Mouse (Mus musculus): Measurements from ENCODE around the gene Rab8b. TPM values are rescaled to one million over a fixed set of nuclear protein-coding genes. Genes with fewer than 3 reads are reported as not detected.
A peak's percentile ranks its signal among the peaks of the same experiment; 100 is the strongest.

Gene Rab8b
- polyA plus RNA-seq, 1 experiment from 2014 or later = 26.9 TPM

DNA sequence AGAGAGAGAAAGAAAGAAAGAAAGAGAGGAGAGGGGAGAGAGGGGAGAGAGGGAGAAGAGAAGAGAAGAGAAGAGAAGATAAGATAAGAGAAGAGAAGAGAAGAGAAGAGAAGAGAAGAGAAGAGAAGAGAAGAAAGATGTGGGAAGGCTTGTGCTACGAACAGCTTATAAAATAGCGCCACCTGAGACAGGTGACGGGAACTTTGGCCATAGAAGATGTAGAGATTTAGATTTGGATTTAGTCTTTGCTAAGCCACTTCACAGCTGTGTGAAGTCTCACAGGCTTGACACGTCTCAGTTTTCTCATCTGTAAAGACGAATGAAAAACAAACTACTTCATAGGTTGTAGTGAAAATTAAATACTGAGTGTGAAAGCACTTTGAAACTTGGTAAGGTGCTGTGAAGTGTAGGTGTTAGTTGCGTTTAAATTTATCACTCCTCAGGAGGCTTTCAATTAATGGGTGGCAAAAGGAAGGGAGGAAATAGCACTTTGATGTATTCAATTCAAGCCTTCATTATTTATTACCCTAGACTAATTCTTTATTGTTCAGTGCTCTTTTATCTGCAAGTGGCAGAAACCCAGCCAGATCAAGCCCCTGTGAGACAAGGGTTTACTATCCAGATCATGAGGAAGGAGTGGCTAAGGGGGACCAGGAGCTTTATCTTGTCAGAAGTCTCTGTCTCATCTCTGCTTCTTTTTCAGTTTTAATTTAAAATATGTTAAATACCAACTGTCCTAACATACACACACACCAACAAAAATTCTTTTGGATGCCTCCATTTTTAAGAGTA, 1.2 kb upstream of the Rab8b start:
- no peak overlapping the region for H3K27ac ChIP-seq (ENCODE audit: low read depth, low read length)
- 2% methylated on average over 6 of the region's 6 CpGs for WGBS
- peak overlapping the region; percentile 6; the same call in 1 of the 2 replicates for H3K4me2 ChIP-seq (ENCODE audit: low read depth)
- peaks cover 8% of the 10 kb centered on the region; the same call in 1 of the 2 replicates for H3K4me1 ChIP-seq (ENCODE audit: control insufficient read depth, insufficient read depth, low read length)
- ATAC-seq (ENCODE audit: insufficient read depth, low FRiP score, low TSS enrichment) (no peak), DNase-seq (ENCODE audit: low spot score) (peak; percentile 33)
- H3K36me3 ChIP-seq (ENCODE audit: control insufficient read depth, insufficient read depth, low read length) = no peaks in the 10 kb centered on the region
- H3K9ac ChIP-seq (ENCODE audit: low read length) = no peak overlapping the region
- H3K27me3 ChIP-seq (ENCODE audit: control insufficient read depth, insufficient read depth, low read length) = no peaks in the 10 kb centered on the region
- no peaks in the 10 kb centered on the region for H3K9me3 ChIP-seq (ENCODE audit: control insufficient read depth, low read length)
- no peak overlapping the region for H3K4me3 ChIP-seq (ENCODE audit: low read depth, low read length)

DNA sequence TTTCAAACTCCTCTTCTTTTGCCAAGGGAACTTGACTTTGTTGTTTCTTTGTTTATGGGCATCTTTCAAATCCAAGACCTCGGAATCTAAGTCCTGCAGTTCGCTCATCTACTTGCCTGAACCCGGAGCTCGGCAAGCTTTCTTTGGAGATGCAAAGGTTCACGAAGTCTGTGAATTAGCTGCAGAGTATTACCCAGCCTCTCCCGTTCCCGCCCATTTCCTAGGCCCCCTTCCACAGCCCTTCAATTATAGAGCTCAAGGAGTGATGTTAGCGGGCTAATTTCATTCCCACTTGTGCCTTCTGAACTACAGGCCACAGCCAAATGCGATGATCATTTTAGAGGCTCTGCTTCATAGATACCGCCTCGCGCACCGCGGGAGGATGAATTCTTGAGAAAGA, 494 bp upstream of the Rab8b start:
- WGBS = 0% methylated on average over 14 of the region's 14 CpGs
- Histone ChIP-seq H3K36me3 (ENCODE audit: control insufficient read depth, insufficient read depth, low read length) (no peaks in the 10 kb centered on the region), H3K4me3 (ENCODE audit: low read depth, low read length) (peak overlapping the region; percentile 82), H3K27ac (ENCODE audit: low read depth, low read length) (no peak overlapping the region; the same call in 1 of the 2 replicates), H3K4me2 (ENCODE audit: low read depth) (peak overlapping the region; percentile 80), H3K9me3 (ENCODE audit: control insufficient read depth, low read length) (no peaks in the 10 kb centered on the region), H3K9ac (ENCODE audit: low read length) (peak overlapping the region; percentile 8), H3K27me3 (ENCODE audit: control insufficient read depth, insufficient read depth, low read length) (no peaks in the 10 kb centered on the region), H3K4me1 (ENCODE audit: control insufficient read depth, insufficient read depth, low read length) (peaks cover 8% of the 10 kb centered on the region; the same call in 1 of the 2 replicates)
- DNase-seq (ENCODE audit: low spot score) = no peak
- ATAC-seq (ENCODE audit: insufficient read depth, low FRiP score, low TSS enrichment) = 0 out of 2 replicates have a peak, but pooled peaks have one; percentile 36

DNA sequence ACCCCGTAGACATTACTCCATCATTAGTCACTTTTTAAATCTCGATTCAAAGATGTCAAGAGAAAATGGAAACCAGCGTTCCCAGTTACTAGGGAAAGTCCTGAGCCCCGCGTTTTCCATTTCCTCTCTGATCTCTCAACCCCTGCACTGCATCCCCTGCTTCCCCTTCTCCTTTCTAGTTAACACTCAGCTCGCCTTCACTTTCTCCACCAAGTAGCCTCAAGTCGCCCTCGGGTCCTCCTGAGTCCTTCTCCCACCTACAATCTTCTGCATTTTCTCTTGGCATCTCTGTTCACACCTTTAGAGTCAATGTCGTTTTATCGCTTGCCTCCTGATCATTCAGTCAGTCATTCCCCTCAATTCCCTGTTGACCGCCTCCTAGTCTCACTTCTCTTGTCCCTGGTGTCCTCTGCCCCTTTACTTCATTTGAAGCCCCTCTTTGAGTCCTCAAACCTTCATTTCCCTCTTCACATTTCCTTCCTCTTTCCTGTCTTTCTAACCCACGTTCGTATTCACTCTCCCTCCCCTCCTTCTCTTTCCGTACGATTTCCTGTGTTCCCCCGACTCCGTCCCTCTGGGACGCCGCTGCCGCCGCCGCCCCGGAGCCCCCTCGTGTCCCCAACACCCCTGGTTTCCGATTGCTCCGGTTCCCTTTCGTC, 686 bp downstream of the Rab8b start:
- no peaks in the 10 kb centered on the region for H3K36me3 ChIP-seq (ENCODE audit: control insufficient read depth, insufficient read depth, low read length)
- peak; percentile 27; the same call in 1 of the 2 replicates for ATAC-seq (ENCODE audit: insufficient read depth, low FRiP score, low TSS enrichment)

DNA sequence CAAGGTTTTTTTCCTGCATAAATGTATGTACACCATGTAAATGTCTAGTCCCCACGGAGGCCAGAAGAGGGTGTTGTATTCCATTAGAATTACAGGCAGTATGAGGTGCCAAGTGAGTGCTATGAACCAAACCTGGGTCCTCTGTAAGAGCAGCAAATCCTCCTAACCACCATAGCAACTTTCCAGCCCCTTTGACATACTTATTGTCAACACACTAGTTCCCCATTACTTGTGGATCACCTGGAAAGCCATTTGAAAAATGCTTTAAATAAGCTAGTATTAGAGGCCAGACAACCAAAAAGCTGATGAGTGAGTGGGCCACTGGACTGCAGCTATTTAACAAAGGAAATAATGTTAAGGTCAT, 1.6 kb downstream of the Rab8b start:
- no peaks in the 10 kb centered on the region for H3K36me3 ChIP-seq (ENCODE audit: control insufficient read depth, insufficient read depth, low read length)
- H3K4me3 ChIP-seq (ENCODE audit: low read depth, low read length) = no peak overlapping the region
- 50% methylated on average over 1 of the region's 1 CpGs for WGBS
- no peak for DNase-seq (ENCODE audit: low spot score)
- peaks cover 8% of the 10 kb centered on the region; the same call in 1 of the 2 replicates for H3K4me1 ChIP-seq (ENCODE audit: control insufficient read depth, insufficient read depth, low read length)
- no peak for ATAC-seq (ENCODE audit: insufficient read depth, low FRiP score, low TSS enrichment)
- H3K27me3 ChIP-seq (ENCODE audit: control insufficient read depth, insufficient read depth, low read length) = no peaks in the 10 kb centered on the region
- H3K27ac ChIP-seq (ENCODE audit: low read depth, low read length) = no peak overlapping the region
- H3K4me2 ChIP-seq (ENCODE audit: low read depth) = peak overlapping the region; percentile 80
- no peak overlapping the region for H3K9ac ChIP-seq (ENCODE audit: low read length)
- H3K9me3 ChIP-seq (ENCODE audit: control insufficient read depth, low read length) = no peaks in the 10 kb centered on the region

More for the DNA sequence above, 686 bp downstream of the Rab8b start:
- H3K9me3 ChIP-seq (ENCODE audit: control insufficient read depth, low read length) = no peaks in the 10 kb centered on the region
- H3K4me3 ChIP-seq (ENCODE audit: low read depth, low read length) = peak overlapping the region; percentile 82
- H3K9ac ChIP-seq (ENCODE audit: low read length) = peak overlapping the region; percentile 91
- H3K27me3 ChIP-seq (ENCODE audit: control insufficient read depth, insufficient read depth, low read length) = no peaks in the 10 kb centered on the region
- peaks cover 8% of the 10 kb centered on the region; the same call in 1 of the 2 replicates for H3K4me1 ChIP-seq (ENCODE audit: control insufficient read depth, insufficient read depth, low read length)
- peak overlapping the region; percentile 80 for H3K4me2 ChIP-seq (ENCODE audit: low read depth)
- 2% methylated on average over 27 of the region's 27 CpGs for WGBS
- DNase-seq (ENCODE audit: low spot score) = no peak
- peak overlapping the region; percentile 80 for H3K27ac ChIP-seq (ENCODE audit: low read depth, low read length)

DNA sequence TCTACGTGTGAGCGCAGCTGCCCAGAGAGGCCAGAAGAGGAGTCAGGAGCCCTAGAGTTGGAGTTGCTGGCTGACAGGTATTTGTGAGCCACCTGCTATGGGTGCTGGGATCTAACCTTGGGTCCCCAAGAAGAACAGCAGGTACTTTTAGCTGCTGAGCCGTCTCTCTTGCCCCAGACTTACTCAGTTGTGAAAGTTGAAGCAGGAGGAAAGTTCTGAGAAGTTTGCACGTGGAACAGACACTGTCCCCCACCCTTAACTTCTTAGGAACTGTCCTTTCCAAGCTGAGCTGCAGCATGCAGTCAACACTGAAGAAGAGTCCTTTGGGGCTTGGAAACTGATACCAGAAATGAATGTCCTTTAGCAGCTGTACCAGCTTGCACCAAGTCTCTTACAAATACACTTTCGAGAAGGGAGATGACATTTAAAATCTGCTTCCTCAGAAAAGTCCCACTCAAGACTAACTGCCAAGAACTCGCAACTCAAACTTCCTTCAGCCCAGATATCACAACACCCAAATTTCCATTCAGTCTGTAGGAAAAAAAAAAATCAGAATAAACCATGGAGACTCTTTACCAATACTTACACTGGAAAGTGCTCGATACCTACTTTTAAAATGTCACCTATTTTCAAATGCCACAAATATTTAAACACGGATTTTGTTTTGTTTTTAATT, 2.1 kb downstream of the Rab8b start:
- Histone ChIP-seq H3K27ac (ENCODE audit: low read depth, low read length) (no peak overlapping the region), H3K9me3 (ENCODE audit: control insufficient read depth, low read length) (no peaks in the 10 kb centered on the region), H3K36me3 (ENCODE audit: control insufficient read depth, insufficient read depth, low read length) (no peaks in the 10 kb centered on the region), H3K9ac (ENCODE audit: low read length) (no peak overlapping the region), H3K4me3 (ENCODE audit: low read depth, low read length) (no peak overlapping the region), H3K27me3 (ENCODE audit: control insufficient read depth, insufficient read depth, low read length) (no peaks in the 10 kb centered on the region), H3K4me1 (ENCODE audit: control insufficient read depth, insufficient read depth, low read length) (peaks cover 8% of the 10 kb centered on the region; the same call in 1 of the 2 replicates), H3K4me2 (ENCODE audit: low read depth) (no peak overlapping the region; the same call in 1 of the 2 replicates)
- WGBS = 90% methylated on average over 8 of the region's 8 CpGs
- no peak for ATAC-seq (ENCODE audit: insufficient read depth, low FRiP score, low TSS enrichment)
- no peak for DNase-seq (ENCODE audit: low spot score)

DNA sequence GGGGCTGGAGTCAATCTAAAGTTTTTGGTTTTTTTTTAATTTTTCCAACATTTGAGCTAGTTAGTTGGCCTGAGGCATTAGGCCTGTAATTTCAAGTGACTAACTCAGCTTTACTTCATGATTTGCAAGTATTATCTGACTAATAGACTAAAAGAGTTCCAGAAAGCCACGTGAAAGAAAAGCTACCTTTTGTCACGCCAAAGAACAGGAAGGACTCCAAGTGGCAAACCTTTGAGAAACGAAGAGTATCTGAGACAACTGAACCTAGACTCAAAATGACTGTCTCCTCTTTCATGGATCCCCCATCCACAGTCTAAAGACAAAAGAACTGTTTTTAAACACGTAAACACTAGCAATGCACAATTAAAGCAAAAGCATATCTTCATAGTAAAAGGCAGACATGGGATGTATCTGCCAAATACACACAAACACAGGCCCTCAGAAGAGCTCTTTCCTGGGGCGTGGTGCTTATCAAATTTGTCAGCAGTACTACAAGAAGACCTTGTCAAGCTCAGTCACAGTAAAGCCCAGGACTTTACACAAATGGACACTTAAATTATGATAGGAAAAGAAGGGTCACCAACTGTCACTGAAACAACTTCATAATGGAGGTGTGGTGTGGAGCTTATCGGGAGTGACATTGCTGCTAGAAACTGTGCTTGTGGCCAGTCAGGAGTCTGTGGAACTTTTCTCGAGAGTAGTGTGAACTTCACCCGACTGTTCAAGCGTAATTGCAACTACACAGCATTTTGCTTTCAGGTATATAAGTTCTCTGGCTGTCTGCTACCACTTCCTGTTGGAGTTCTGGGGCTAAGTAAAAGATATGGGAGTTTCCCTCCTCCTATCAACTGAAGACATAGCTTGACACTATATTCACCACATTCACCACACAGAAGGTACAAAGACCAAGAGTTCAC, 3.4 kb downstream of the Rab8b start:
- H3K9ac ChIP-seq (ENCODE audit: low read length) = no peak overlapping the region
- H3K9me3 ChIP-seq (ENCODE audit: control insufficient read depth, low read length) = no peaks in the 10 kb centered on the region
- no peak for ATAC-seq (ENCODE audit: insufficient read depth, low FRiP score, low TSS enrichment)

DNA sequence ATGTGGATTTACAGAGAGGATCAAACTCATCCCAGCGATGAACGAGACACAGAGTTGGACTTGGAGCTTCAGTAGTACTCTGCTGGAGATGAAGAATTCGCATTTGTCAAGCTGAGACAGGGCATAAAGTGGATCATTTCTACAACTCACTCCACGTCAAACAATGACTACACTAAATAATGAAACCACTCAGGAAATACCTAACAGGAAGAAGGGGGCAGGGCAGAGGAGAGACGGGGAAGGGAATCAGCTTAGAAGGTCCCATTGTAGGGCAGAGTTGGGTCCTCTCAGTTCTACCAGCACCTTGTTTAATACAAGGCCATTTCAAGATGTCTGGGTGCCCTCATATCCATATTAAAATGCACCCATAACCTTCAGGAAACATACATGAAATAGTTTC, 4.1 kb downstream of the Rab8b start:
- Histone ChIP-seq H3K4me2 (ENCODE audit: low read depth) (no peak overlapping the region), H3K27ac (ENCODE audit: low read depth, low read length) (no peak overlapping the region), H3K9me3 (ENCODE audit: control insufficient read depth, low read length) (no peaks in the 10 kb centered on the region), H3K27me3 (ENCODE audit: control insufficient read depth, insufficient read depth, low read length) (no peaks in the 10 kb centered on the region), H3K9ac (ENCODE audit: low read length) (no peak overlapping the region), H3K36me3 (ENCODE audit: control insufficient read depth, insufficient read depth, low read length) (no peaks in the 10 kb centered on the region), H3K4me1 (ENCODE audit: control insufficient read depth, insufficient read depth, low read length) (peaks cover 8% of the 10 kb centered on the region; the same call in 1 of the 2 replicates), H3K4me3 (ENCODE audit: low read depth, low read length) (no peak overlapping the region)
- WGBS = 86% methylated on average over 5 of the region's 5 CpGs
- ATAC-seq (ENCODE audit: insufficient read depth, low FRiP score, low TSS enrichment) (no peak), DNase-seq (ENCODE audit: low spot score) (no peak)

More for the DNA sequence above, 3.4 kb downstream of the Rab8b start:
- no peak overlapping the region for H3K4me2 ChIP-seq (ENCODE audit: low read depth)
- no peak overlapping the region for H3K4me3 ChIP-seq (ENCODE audit: low read depth, low read length)
- H3K27ac ChIP-seq (ENCODE audit: low read depth, low read length) = no peak overlapping the region
- no peak for DNase-seq (ENCODE audit: low spot score)
- no peaks in the 10 kb centered on the region for H3K36me3 ChIP-seq (ENCODE audit: control insufficient read depth, insufficient read depth, low read length)
- H3K27me3 ChIP-seq (ENCODE audit: control insufficient read depth, insufficient read depth, low read length) = no peaks in the 10 kb centered on the region
- peaks cover 8% of the 10 kb centered on the region; the same call in 1 of the 2 replicates for H3K4me1 ChIP-seq (ENCODE audit: control insufficient read depth, insufficient read depth, low read length)
- WGBS = 89% methylated on average over 9 of the region's 9 CpGs

DNA sequence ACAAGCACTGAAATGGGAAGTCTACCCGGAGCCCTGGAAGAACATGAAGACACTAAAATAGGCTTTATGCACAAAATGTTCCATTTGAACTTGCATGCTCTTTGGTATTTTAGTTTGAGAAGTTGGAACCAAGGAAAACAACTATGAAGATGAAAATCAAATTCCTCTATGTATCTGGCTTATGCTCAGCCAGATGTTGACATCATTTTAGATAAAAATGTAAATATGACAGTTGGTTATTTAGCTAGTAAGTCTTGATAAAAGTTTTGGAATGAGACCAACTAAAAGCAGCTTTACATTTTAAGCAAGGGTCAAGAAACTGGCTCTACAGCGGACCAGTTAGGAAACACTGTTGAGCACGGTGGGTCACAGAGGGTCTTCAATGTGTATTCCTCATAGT, 4.9 kb downstream of the Rab8b start:
- Histone ChIP-seq H3K4me2 (ENCODE audit: low read depth) (no peak overlapping the region), H3K9me3 (ENCODE audit: control insufficient read depth, low read length) (no peaks in the 10 kb centered on the region), H3K9ac (ENCODE audit: low read length) (no peak overlapping the region), H3K4me3 (ENCODE audit: low read depth, low read length) (no peak overlapping the region), H3K36me3 (ENCODE audit: control insufficient read depth, insufficient read depth, low read length) (no peaks in the 10 kb centered on the region), H3K27ac (ENCODE audit: low read depth, low read length) (no peak overlapping the region), H3K4me1 (ENCODE audit: control insufficient read depth, insufficient read depth, low read length) (peaks cover 8% of the 10 kb centered on the region; the same call in 1 of the 2 replicates), H3K27me3 (ENCODE audit: control insufficient read depth, insufficient read depth, low read length) (no peaks in the 10 kb centered on the region)
- 94% methylated on average over 3 of the region's 3 CpGs for WGBS
- no peak for ATAC-seq (ENCODE audit: insufficient read depth, low FRiP score, low TSS enrichment)
- no peak for DNase-seq (ENCODE audit: low spot score)
